Mouse (Mus musculus): ENCODE measurements around the gene Man1c1.

Man1c1 gene

GRCm38 (mm10) chr4:134579620-134580019, 124.5 kb downstream of the Man1c1 start:
- no peak for DNase-seq (ENCODE audit: low read depth, low spot score)

GRCm38 (mm10) chr4:134579212-134579611, 124.9 kb downstream of the Man1c1 start:
- no peak for DNase-seq (ENCODE audit: low read depth, low spot score)

- DNase-seq (ENCODE audit: low read depth, low spot score) = no peak
These were observed 125.7 kb downstream of the Man1c1 start for GRCm38 (mm10) chr4:134578407-134578806.

- no peak for DNase-seq (ENCODE audit: low read depth, low spot score)
These were observed 126.8 kb downstream of the Man1c1 start for GRCm38 (mm10) chr4:134577281-134577680.

GRCm38 (mm10) chr4:134575486-134575885, 128.6 kb downstream of the Man1c1 start:
- no peak for DNase-seq (ENCODE audit: low read depth, low spot score)

- DNase-seq (ENCODE audit: low read depth, low spot score) = no peak
These were observed 131.4 kb downstream of the Man1c1 start for GRCm38 (mm10) chr4:134572449-134573300.

- no peak for DNase-seq (ENCODE audit: low read depth, low spot score)
These were observed 133.2 kb downstream of the Man1c1 start for GRCm38 (mm10) chr4:134570704-134571451.

GRCm38 (mm10) chr4:134569831-134570230, 134.3 kb downstream of the Man1c1 start:
- no peak for DNase-seq (ENCODE audit: low read depth, low spot score)

GRCm38 (mm10) chr4:134569205-134569604, 134.9 kb downstream of the Man1c1 start:
- no peak for DNase-seq (ENCODE audit: low read depth, low spot score)

- DNase-seq (ENCODE audit: low read depth, low spot score) = no peak
These were observed 136.5 kb downstream of the Man1c1 start for GRCm38 (mm10) chr4:134567377-134568226.

- no peak for DNase-seq (ENCODE audit: low read depth, low spot score)
These were observed 140.0 kb downstream of the Man1c1 start for GRCm38 (mm10) chr4:134564093-134564492.

- no peak for DNase-seq (ENCODE audit: low read depth, low spot score)
These were observed 140.5 kb downstream of the Man1c1 start for GRCm38 (mm10) chr4:134563624-134564023.

GRCm38 (mm10) chr4:134562014-134562413, 142.1 kb downstream of the Man1c1 start:
- DNase-seq (ENCODE audit: low read depth, low spot score) = no peak

- no peak for DNase-seq (ENCODE audit: low read depth, low spot score)
These were observed 143.4 kb downstream of the Man1c1 start for GRCm38 (mm10) chr4:134560699-134561098.

- no peak for DNase-seq (ENCODE audit: low read depth, low spot score)
These were observed 144.9 kb downstream of the Man1c1 start for GRCm38 (mm10) chr4:134559154-134559553.

- DNase-seq (ENCODE audit: low read depth, low spot score) = no peak
These were observed 145.4 kb downstream of the Man1c1 start for GRCm38 (mm10) chr4:134558570-134559113.

GRCm38 (mm10) chr4:134557626-134558249, 146.4 kb downstream of the Man1c1 start:
- DNase-seq (ENCODE audit: low read depth, low spot score) = no peak

GRCm38 (mm10) chr4:134555956-134556580, 148.0 kb downstream of the Man1c1 start:
- DNase-seq (ENCODE audit: low read depth, low spot score) = no peak

GRCm38 (mm10) chr4:134553631-134554030, 150.5 kb downstream of the Man1c1 start:
- no peak for DNase-seq (ENCODE audit: low read depth, low spot score)

GRCm38 (mm10) chr4:134551494-134552316, 152.4 kb downstream of the Man1c1 start, which contains the start of gene Selenon:
Selenon (minus strand) TSS chr4:134552166.
- no peak for DNase-seq (ENCODE audit: low read depth, low spot score)

Measured in brain, embryonic 18.5 days (tissue).